Comparison of ENCODE assay signal across 8 mouse cellular contexts in genomic region chr16:29682555-29683431, GRCm38 (mm10).
DNase-seq lines count a peak whose midpoint lies in the region; ATAC-seq and TF ChIP-seq lines count a peak whose summit lies in the region.
"Had no signal": no experiment of that assay in that cellular context is flagged by ENCODE, and none has a peak within 500 bp of the region (broad histone marks: within the 10 kb centered on the region; RNA-seq: fewer than 3 reads in every experiment).

No protein-coding gene starts in this region.

- H3K36me3 ChIP-seq in E14TG2a.4 (ENCODE audit: insufficient read depth, low read length): no peaks in the 10 kb centered on the region
- no peaks in the 10 kb centered on the region for H3K36me3 ChIP-seq in forebrain, embryonic 14.5 days (ENCODE audit: control insufficient read depth, insufficient read depth, low read length)
- no peaks in the 10 kb centered on the region for H3K36me3 ChIP-seq in midbrain, embryonic 11.5 days (ENCODE audit: control insufficient read depth, insufficient read depth, low read length)

- H3K9ac ChIP-seq in forebrain, embryonic 14.5 days (ENCODE audit: low read length): peak overlapping the region; percentile 46; the same call in 1 of the 2 replicates
- H3K9ac ChIP-seq in midbrain, embryonic 11.5 days (ENCODE audit: low read length): peak overlapping the region; percentile 57

- peak overlapping the region; percentile 44 for H3K4me2 ChIP-seq in forebrain, embryonic 14.5 days (ENCODE audit: low read length)
- peak overlapping the region; percentile 41 for H3K4me2 ChIP-seq in midbrain, embryonic 11.5 days

- peak overlapping the region; percentile 75 for H3K4me3 ChIP-seq in E14TG2a.4 (replicated peaks; ENCODE audit: low read length)
- peak overlapping the region; percentile 3; the same call in 1 of the 2 replicates for H3K4me3 ChIP-seq in forebrain, embryonic 14.5 days (ENCODE audit: low read depth, low read length)
- peak overlapping the region; percentile 10; the same call in 1 of the 2 replicates for H3K4me3 ChIP-seq in midbrain, embryonic 11.5 days (ENCODE audit: low read depth, low read length)
- H3K4me3 ChIP-seq: megakaryocyte, embryonic 14.5 days had no signal

- no peaks in the 10 kb centered on the region for H3K27me3 ChIP-seq in E14TG2a.4 (ENCODE audit: insufficient read depth, low read length)
- H3K27me3 ChIP-seq in forebrain, embryonic 14.5 days (replicated peaks; ENCODE audit: control insufficient read depth, insufficient read depth, low read length): no peaks in the 10 kb centered on the region
- H3K27me3 ChIP-seq in midbrain, embryonic 11.5 days (ENCODE audit: control insufficient read depth, insufficient read depth, low read length): peaks cover 69% of the 10 kb centered on the region

- peak; percentile 94 for DNase-seq in ES-CJ7 (ENCODE audit: low read depth, low spot score)
- peak; percentile 47 for DNase-seq in forebrain, embryonic 14.5 days (ENCODE audit: low spot score)
- peak; percentile 94 for DNase-seq in midbrain, embryonic 11.5 days (ENCODE audit: low spot score, missing footprints)
- no peak for DNase-seq in urinary bladder, adult 18-20 months (ENCODE audit: low spot score in 2 of 2)
- no peak for DNase-seq in left cerebral cortex, adult 9 months (ENCODE audit: low spot score in 2 of 2)
- DNase-seq in right cerebral cortex, postnatal 14 days: no peak

- H3K9me3 ChIP-seq in E14TG2a.4 (ENCODE audit: low read length): no peaks in the 10 kb centered on the region
- no peaks in the 10 kb centered on the region for H3K9me3 ChIP-seq in forebrain, embryonic 14.5 days (replicated peaks; ENCODE audit: control insufficient read depth, low read length)
- no peaks in the 10 kb centered on the region for H3K9me3 ChIP-seq in midbrain, embryonic 11.5 days (ENCODE audit: control insufficient read depth, low read length)
- H3K9me3 ChIP-seq: megakaryocyte, embryonic 14.5 days had no signal

- peaks cover 92% of the 10 kb centered on the region for H3K4me1 ChIP-seq in E14TG2a.4 (replicated peaks; ENCODE audit: low read depth, low read length)
- peaks cover 22% of the 10 kb centered on the region for H3K4me1 ChIP-seq in forebrain, embryonic 14.5 days (ENCODE audit: control insufficient read depth, insufficient read depth, low read length)
- peaks cover 15% of the 10 kb centered on the region for H3K4me1 ChIP-seq in midbrain, embryonic 11.5 days (ENCODE audit: control insufficient read depth, insufficient read depth, low read length)
- H3K4me1 ChIP-seq: megakaryocyte, embryonic 14.5 days had no signal

- ATAC-seq in forebrain, embryonic 14.5 days: peak; percentile 72
- peak; percentile 74 for ATAC-seq in midbrain, embryonic 11.5 days (ENCODE audit: low FRiP score)

- H3K27ac ChIP-seq in forebrain, embryonic 14.5 days (ENCODE audit: low read depth, low read length): 0 out of 2 replicates have a peak overlapping the region, but pooled peaks have one; percentile 23
- peak overlapping the region; percentile 76 for H3K27ac ChIP-seq in midbrain, embryonic 11.5 days (ENCODE audit: low read depth, low read length)

- 14% methylated on average over 17 of the region's 17 CpGs for WGBS in forebrain, embryonic 14.5 days
- WGBS in midbrain, embryonic 11.5 days: 12% methylated on average over 17 of the region's 17 CpGs

- no peak for TF ChIP-seq CTCF in E14TG2a.4 (conservative IDR thresholded peaks at IDR 0.05; ENCODE audit: low read length)

Comparison
In these comparisons a context has a peak if more than half of its experiments do, and no peak if none do; other contexts are left out.
1. H3K4me3 ChIP-seq: peak in every context shown above with its lines; median percentile 75 in E14TG2a.4; 10 in midbrain, embryonic 11.5 days; 3 in forebrain, embryonic 14.5 days.
2. DNase-seq: peak in ES-CJ7 (single experiment), forebrain, embryonic 14.5 days (single experiment) and midbrain, embryonic 11.5 days (single experiment); none in urinary bladder, adult 18-20 months (0 of 2), left cerebral cortex, adult 9 months (0 of 2) and right cerebral cortex, postnatal 14 days (single experiment).